Mouse (Mus musculus) brain, embryonic 14.5 days (tissue): Measurements from ENCODE around the gene Il17rc.

Experiments
- CTCF ChIP-seq: fragments of 200-500 bp; IDR thresholded peaks from 2 replicates; pipeline ENCODE4 v1.5.1; 2012; ENCODE audit warnings: inconsistent platforms, mild to moderate bottlenecking, moderate library complexity, borderline replicate concordance; ENCODE audit not compliant: insufficient read depth, insufficient read length; ENCODE audit errors: extremely low read depth
- POLR2A ChIP-seq: fragments of 200-500 bp; IDR thresholded peaks from 2 replicates; pipeline ENCODE4 v1.6.1; 2012; ENCODE audit warnings: mild to moderate bottlenecking, inconsistent platforms, borderline replicate concordance; ENCODE audit not compliant: poor library complexity, insufficient read depth, insufficient read length, severe bottlenecking; ENCODE audit errors: extremely low read depth

GRCm38 (mm10) chr6:113437135-113437534, 34.1 kb upstream of the Il17rc start:
- TF ChIP-seq POLR2A, result no peak
- TF ChIP-seq CTCF, result no peak
